Mouse (Mus musculus) cortical plate, adult 2 months (tissue): Measurements from ENCODE around the gene Gm49601.

ENCODE experiments used
- CTCF ChIP-seq: fragments of 200-500 bp; IDR thresholded peaks from 2 replicates; pipeline ENCODE4 v1.5.1; 2011; ENCODE audit warnings: mild to moderate bottlenecking, control low read depth, low read length; ENCODE audit not compliant: insufficient read depth; ENCODE audit errors: extremely low read depth
- POLR2A ChIP-seq: fragments of 200-500 bp; IDR thresholded peaks from 2 replicates; pipeline ENCODE4 v1.6.1; 2011; ENCODE audit warnings: mild to moderate bottlenecking, low read length, control low read depth; ENCODE audit not compliant: insufficient read depth; ENCODE audit errors: extremely low read depth

- TF ChIP-seq CTCF (no peak), POLR2A (no peak)
Measured at GRCm38 (mm10) chr16:18582426-18583148, 43.6 kb downstream of the Gm49601 start.
